Mouse (Mus musculus) hindbrain, embryonic 12.5 days (tissue): ENCODE data around the gene Rps18. TPM values are rescaled to one million over a fixed set of nuclear protein-coding genes. Genes with fewer than 3 reads are reported as not detected.

Source experiments
- ATAC-seq: fragments of 200-750 bp; cut with Nextera tagmentation; 2 replicates; pipeline ENCODE4 v1.8.0; 2017; ENCODE audit warnings: moderate TSS enrichment; ENCODE audit not compliant: low FRiP score
- H3K27ac ChIP-seq: fragments of 300-500 bp; sonication (generic); 2 replicates; pipeline ENCODE4 v1.5.1; 2016; ENCODE audit warnings: mild to moderate bottlenecking
- H3K27me3 ChIP-seq: fragments of 300-500 bp; sonication (generic); 2 replicates; pipeline ENCODE4 v1.6.1; 2016; ENCODE audit warnings: mild to moderate bottlenecking
- H3K36me3 ChIP-seq: fragments of 300-500 bp; sonication (generic); 2 replicates; pipeline ENCODE4 v1.6.1; 2016; ENCODE audit warnings: mild to moderate bottlenecking
- H3K4me1 ChIP-seq: fragments of 300-500 bp; sonication (generic); 2 replicates; pipeline ENCODE4 v1.6.1; 2016
- H3K4me2 ChIP-seq: fragments of 300-500 bp; sonication (generic); replicated peaks from 2 replicates; pipeline ENCODE4 v1.6.1; 2016; ENCODE audit warnings: mild to moderate bottlenecking
- H3K4me3 ChIP-seq: fragments of 300-500 bp; sonication (generic); 2 replicates; pipeline ENCODE4 v1.5.1; 2016; ENCODE audit warnings: mild to moderate bottlenecking
- H3K9ac ChIP-seq: fragments of 300-500 bp; sonication (generic); 2 replicates; pipeline ENCODE4 v1.6.1; 2016; ENCODE audit warnings: mild to moderate bottlenecking, moderate library complexity
- H3K9me3 ChIP-seq: fragments of 300-500 bp; sonication (generic); replicated peaks from 2 replicates; pipeline ENCODE4 v1.6.1; 2016; ENCODE audit warnings: mild to moderate bottlenecking
- WGBS: fragments of 180-500 bp; shearing (Covaris S2); methylation state at CpG from one replicate; pipeline ENCODE4 v1.1.7; 2016; 5-methylcytosine and 5-hydroxymethylcytosine counted together
- polyA plus RNA-seq: library from polyadenylated mRNA; unstranded; fragments of >200 nt; fragmentation: Nextera tagmentation; extraction: Ambion mirVana; gene quantifications from 2 replicates; pipeline ENCODE4 v1.2.1, GENCODE M21; 2016

Rps18 gene
- polyA plus RNA-seq, 1 experiment from 2014 or later, result 931 TPM

GRCm38 (mm10) chr17:33936993-33937392 is 18.8 kb downstream of the Rps18 start:
- Histone ChIP-seq H3K4me1 (peaks cover 22% of the 10 kb centered on the region), H3K27me3 (no peaks in the 10 kb centered on the region), H3K36me3 (peaks cover 54% of the 10 kb centered on the region), H3K9me3 (no peaks in the 10 kb centered on the region), H3K4me3 (0 out of 2 replicates have a peak overlapping the region, but pooled peaks have one; percentile 1), H3K27ac (no peak overlapping the region), H3K4me2 (no peak overlapping the region), H3K9ac (no peak overlapping the region; the same call in 1 of the 2 replicates)
- ATAC-seq, result no peak
- 82% methylated on average over 15 of the region's 15 CpGs for WGBS

GRCm38 (mm10) chr17:33935422-33936055 is 20.3 kb downstream of the Rps18 start:
- Histone ChIP-seq H3K4me2 (no peak overlapping the region), H3K4me1 (peaks cover 21% of the 10 kb centered on the region), H3K27ac (no peak overlapping the region), H3K36me3 (peaks cover 56% of the 10 kb centered on the region), H3K4me3 (no peak overlapping the region), H3K9ac (no peak overlapping the region), H3K9me3 (no peaks in the 10 kb centered on the region), H3K27me3 (no peaks in the 10 kb centered on the region)
- 89% methylated on average over 21 of the region's 21 CpGs for WGBS
- no peak for ATAC-seq

DNA sequence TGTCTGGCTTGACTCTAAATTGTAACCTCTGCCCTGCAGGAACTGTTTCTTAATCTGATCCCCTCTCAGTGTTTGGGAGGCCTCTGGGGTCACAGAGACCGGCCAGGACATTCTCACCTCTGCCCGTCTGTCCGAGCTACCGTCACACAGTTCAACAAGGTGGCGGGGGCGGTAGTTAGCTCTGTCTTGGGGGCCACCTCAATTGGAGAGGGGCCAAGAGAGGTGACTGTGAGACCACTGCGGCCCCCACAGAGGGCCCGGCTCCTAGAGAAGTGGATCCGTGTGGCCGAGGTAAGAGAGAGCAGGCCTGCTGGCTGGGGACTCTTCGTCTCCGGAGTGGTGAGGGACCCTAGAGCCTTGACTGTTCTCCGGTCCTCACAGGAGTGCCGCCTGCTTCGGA is 22.8 kb downstream of the Rps18 start:
- Histone ChIP-seq H3K36me3 (peaks cover 49% of the 10 kb centered on the region), H3K27me3 (no peaks in the 10 kb centered on the region), H3K4me2 (no peak overlapping the region), H3K9me3 (no peaks in the 10 kb centered on the region), H3K27ac (no peak overlapping the region), H3K9ac (no peak overlapping the region), H3K4me1 (peaks cover 19% of the 10 kb centered on the region), H3K4me3 (no peak overlapping the region)
- ATAC-seq, result no peak
- WGBS, result 92% methylated on average over 15 of the region's 15 CpGs

DNA sequence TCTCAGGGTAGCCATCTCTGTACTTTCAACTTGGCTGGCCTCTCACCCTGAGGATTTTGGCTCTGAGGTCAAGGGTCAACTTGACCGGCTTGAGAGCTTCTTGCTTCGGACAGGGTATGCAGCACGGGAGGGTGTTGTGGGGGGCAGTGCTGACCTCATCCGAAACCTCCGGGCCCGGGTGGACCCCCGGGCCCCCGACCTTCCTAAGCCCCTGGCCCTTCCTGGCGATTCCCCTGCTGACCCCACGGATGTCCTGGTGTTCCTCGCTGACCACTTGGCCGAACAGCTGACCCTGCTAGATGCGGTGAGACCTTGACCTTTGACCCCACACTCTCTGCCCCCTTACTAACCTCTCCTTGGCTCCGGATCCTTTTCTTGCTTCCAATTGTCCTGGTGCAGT is 23.4 kb downstream of the Rps18 start:
- Histone ChIP-seq H3K9me3 (no peaks in the 10 kb centered on the region), H3K4me1 (peaks cover 24% of the 10 kb centered on the region), H3K9ac (no peak overlapping the region), H3K36me3 (peaks cover 47% of the 10 kb centered on the region), H3K27ac (no peak overlapping the region), H3K27me3 (no peaks in the 10 kb centered on the region), H3K4me3 (no peak overlapping the region), H3K4me2 (no peak overlapping the region)
- WGBS, result 85% methylated on average over 14 of the region's 14 CpGs
- no peak for ATAC-seq

DNA sequence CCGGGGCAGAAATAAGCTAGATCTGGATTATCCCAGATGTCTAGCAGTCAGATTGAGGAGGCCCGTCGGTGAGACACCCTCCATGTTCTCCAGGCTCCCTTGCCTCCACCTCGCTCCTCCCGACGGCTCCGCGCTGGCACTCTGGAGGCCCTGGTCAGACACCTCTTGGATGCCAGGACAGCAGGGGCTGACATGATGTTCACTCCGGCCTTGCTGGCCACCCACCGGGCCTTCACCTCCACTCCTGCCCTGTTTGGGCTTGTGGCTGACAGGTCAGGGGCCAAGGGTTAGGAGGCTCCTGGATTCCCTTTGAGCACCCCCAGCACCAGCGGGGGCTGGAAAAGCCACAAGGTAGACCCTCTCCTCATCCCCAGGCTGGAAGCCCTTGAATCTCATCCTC is 23.9 kb downstream of the Rps18 start:
- WGBS, result 89% methylated on average over 11 of the region's 11 CpGs
- no peaks in the 10 kb centered on the region for H3K27me3 ChIP-seq
- H3K27ac ChIP-seq, result no peak overlapping the region
- no peak overlapping the region for H3K9ac ChIP-seq
- ATAC-seq, result no peak
- peaks cover 25% of the 10 kb centered on the region for H3K4me1 ChIP-seq
- H3K9me3 ChIP-seq, result no peaks in the 10 kb centered on the region
- peaks cover 42% of the 10 kb centered on the region for H3K36me3 ChIP-seq
- H3K4me3 ChIP-seq, result no peak overlapping the region
- H3K4me2 ChIP-seq, result no peak overlapping the region

DNA sequence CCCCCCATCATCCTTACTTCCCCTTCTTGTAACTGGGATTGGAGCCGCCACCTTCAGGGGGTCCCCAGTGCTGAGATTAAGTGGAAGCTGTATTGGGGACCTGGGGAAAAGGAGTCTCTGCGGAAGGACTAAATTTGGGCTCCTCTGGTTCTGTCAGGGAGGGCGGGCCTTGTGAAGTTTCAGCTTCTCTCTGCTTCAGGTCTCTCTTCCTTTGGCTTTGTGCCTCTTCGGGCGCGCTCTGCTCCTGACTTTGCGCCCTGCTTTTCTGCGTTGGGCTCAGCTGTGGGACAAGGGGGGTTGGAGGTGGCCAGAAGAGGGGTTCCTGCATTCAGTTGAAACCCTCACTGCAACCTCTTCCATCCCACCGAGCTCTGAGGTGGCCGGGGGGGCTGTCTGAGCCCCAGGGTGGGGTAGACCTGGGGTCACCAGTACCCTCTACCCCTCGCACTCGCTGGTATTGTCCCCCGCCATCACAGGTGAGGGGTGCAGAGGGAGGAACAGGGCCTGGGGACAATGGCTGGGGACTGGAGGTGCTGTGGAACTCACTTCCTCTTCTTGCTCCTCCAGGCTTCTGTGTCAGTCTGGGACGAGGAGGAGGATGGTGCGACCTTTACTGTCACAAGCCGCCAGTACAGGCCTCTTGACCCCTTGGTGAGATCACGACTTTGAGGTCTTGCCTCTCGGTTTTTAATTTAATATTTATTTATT is 24.5 kb downstream of the Rps18 start:
- Histone ChIP-seq H3K36me3 (peaks cover 40% of the 10 kb centered on the region), H3K9ac (peak overlapping the region; percentile 94), H3K4me1 (peaks cover 25% of the 10 kb centered on the region), H3K27ac (no peak overlapping the region), H3K4me3 (peak overlapping the region; percentile 87), H3K9me3 (no peaks in the 10 kb centered on the region), H3K27me3 (no peaks in the 10 kb centered on the region), H3K4me2 (peak overlapping the region; percentile 98)
- no peak for ATAC-seq
- WGBS, result 40% methylated on average over 18 of the region's 18 CpGs

- 0 out of 2 replicates have a peak, but pooled peaks have one; percentile 8 for ATAC-seq
- Histone ChIP-seq H3K36me3 (peaks cover 41% of the 10 kb centered on the region), H3K4me2 (peak overlapping the region; percentile 98), H3K27ac (peak overlapping the region; percentile 96), H3K9ac (peak overlapping the region; percentile 94), H3K27me3 (no peaks in the 10 kb centered on the region), H3K4me1 (peaks cover 25% of the 10 kb centered on the region), H3K9me3 (no peaks in the 10 kb centered on the region), H3K4me3 (peak overlapping the region; percentile 87)
- WGBS, result under 1% methylated on average over 44 of the region's 45 CpGs
Observed at GRCm38 (mm10) chr17:33930280-33931158, 25.3 kb downstream of the Rps18 start.

GRCm38 (mm10) chr17:33929371-33930279 is 26.2 kb downstream of the Rps18 start, which contains the start of gene Rgl2:
Gene Rgl2 (plus strand): TSS chr17:33929543.
- WGBS, result under 1% methylated on average over 77 of the region's 80 CpGs
- H3K36me3 ChIP-seq, result peaks cover 36% of the 10 kb centered on the region

DNA sequence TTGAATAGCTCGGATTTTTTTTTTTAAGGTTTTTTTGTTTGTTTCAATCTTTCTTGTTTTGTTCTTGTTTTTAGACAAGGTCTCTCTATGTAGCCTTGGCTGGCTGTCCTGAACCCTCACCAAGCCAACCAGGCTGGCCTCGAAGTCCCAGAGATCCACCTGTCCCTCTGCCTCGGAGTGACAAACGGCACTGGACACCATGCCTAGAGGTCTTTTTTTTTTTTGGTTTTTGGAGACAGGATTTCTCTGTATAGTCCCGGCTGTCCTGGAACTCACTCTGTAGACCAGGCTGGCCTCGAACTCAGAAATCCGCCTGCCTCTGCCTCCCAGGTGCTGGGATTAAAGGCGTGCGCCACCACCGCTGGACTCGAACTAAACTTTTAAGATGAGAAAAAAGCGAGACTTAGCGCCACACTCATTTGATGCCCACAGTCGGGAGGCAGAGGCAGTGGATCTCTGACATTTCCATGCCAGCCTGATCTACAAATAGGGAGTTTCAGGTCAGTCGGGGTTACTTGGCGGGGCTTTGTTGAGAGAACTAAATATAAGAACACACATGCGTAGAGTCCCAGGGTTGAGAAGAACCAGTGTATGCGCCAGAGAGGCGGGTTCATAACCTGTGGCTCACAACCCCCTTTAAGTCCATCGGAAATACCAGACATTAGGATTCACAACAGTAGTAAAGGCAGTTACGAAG is 27.4 kb downstream of the Rps18 start:
- H3K9ac ChIP-seq, result peak overlapping the region; percentile 94
- WGBS, result 65% methylated on average over 21 of the region's 21 CpGs
- peak overlapping the region; percentile 98 for H3K4me2 ChIP-seq
- no peak for ATAC-seq
- peak overlapping the region; percentile 87 for H3K4me3 ChIP-seq
- peaks cover 27% of the 10 kb centered on the region for H3K36me3 ChIP-seq
- H3K4me1 ChIP-seq, result peaks cover 25% of the 10 kb centered on the region
- no peaks in the 10 kb centered on the region for H3K9me3 ChIP-seq
- no peak overlapping the region for H3K27ac ChIP-seq
- H3K27me3 ChIP-seq, result no peaks in the 10 kb centered on the region

More at GRCm38 (mm10) chr17:33929371-33930279, 26.2 kb downstream of the Rps18 start, which contains the start of gene Rgl2:
- ATAC-seq, result peak; percentile 80
- H3K4me2 ChIP-seq, result peak within 1 kb of the TSS; percentile 98
- no peaks in the 10 kb centered on the region for H3K27me3 ChIP-seq
- H3K4me1 ChIP-seq, result peaks cover 25% of the 10 kb centered on the region
- H3K27ac ChIP-seq, result peak within 1 kb of the TSS; percentile 96
- peak within 1 kb of the TSS; percentile 94 for H3K9ac ChIP-seq
- H3K4me3 ChIP-seq, result peak within 1 kb of the TSS; percentile 87
- no peaks in the 10 kb centered on the region for H3K9me3 ChIP-seq

DNA sequence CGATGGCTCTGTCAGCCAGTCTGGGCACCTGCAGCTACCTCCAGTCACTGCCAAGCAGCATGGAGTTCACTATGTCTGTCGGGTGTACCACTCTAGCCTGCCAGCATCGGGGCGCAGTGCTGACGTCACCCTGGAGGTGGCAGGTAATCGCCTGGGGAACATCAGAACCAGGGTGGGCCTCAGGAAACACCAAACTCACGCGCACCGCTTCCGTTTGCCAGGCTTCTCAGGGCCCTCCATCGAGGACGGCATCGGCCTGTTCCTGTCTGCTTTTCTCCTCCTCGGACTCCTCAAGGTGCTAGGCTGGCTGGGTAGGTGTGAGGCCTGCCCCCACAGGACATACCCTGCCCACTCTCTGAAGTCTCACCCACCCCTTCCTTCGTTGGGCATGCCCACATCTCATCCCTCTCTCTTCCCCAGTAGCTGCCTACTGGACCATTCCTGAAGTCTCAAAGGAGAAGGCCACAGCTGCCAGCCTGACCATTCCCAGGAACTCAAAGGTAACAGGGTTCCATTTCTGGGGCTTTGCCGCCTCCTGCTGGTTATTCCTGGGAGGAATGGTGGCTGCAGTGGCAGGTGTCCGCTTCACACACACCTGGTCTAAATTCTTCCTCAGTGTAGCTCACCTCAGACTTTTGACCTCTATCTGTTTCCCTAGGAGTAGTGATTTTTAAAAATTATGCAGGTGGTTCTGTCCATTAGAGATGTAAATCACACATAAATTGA is 29.4 kb downstream of the Rps18 start:
- 73% methylated on average over 17 of the region's 17 CpGs for WGBS
- H3K27ac ChIP-seq, result no peak overlapping the region
- no peaks in the 10 kb centered on the region for H3K27me3 ChIP-seq
- H3K4me3 ChIP-seq, result no peak overlapping the region
- no peaks in the 10 kb centered on the region for H3K9me3 ChIP-seq
- no peak overlapping the region for H3K4me2 ChIP-seq
- peaks cover 25% of the 10 kb centered on the region for H3K4me1 ChIP-seq
- ATAC-seq, result no peak
- no peak overlapping the region for H3K9ac ChIP-seq
- peaks cover 13% of the 10 kb centered on the region; the same call in 1 of the 2 replicates for H3K36me3 ChIP-seq
